Mouse (Mus musculus) spleen, postnatal 36 days (tissue): ENCODE measurements around the gene Dkc1.

Experiments used
- DNase-seq, 2 experiments: peaks; one replicate each; pipeline ENCODE4 v3.0.0; 2022; ENCODE audit warnings: low spot score in 2 of 2, mixed read lengths in 1 of 2

Gene Dkc1

GRCm38 (mm10) chrX:75095369-75096162, at the start of gene Dkc1:
Gene Dkc1 (plus strand): TSS chrX:75095854.
- peak; percentile 95 to 96 for DNase-seq

GRCm38 (mm10) chrX:75045931-75046330, 49.7 kb upstream of the Dkc1 start:
- DNase-seq: no peak

GRCm38 (mm10) chrX:75046921-75047635, 48.6 kb upstream of the Dkc1 start:
- DNase-seq: no peak

- DNase-seq: no peak
Observed at GRCm38 (mm10) chrX:75056120-75056775, 39.4 kb upstream of the Dkc1 start.

GRCm38 (mm10) chrX:75082351-75082750, 13.3 kb upstream of the Dkc1 start:
- DNase-seq: peak in 1 of 2 experiments; percentile 31

GRCm38 (mm10) chrX:75083982-75084773, 11.5 kb upstream of the Dkc1 start:
- DNase-seq: no peak

- peak; percentile 75 to 79 for DNase-seq
Observed at GRCm38 (mm10) chrX:75084774-75085508, 10.7 kb upstream of the Dkc1 start, which contains the start of gene Gab3. Gene Gab3 (minus strand): TSS chrX:75085458.

- DNase-seq: peak in 1 of 2 experiments; percentile 11
Observed at GRCm38 (mm10) chrX:75085654-75086053, 10.0 kb upstream of the Dkc1 start.

GRCm38 (mm10) chrX:75096163-75096770, 613 bp downstream of the Dkc1 start:
- no peak for DNase-seq

GRCm38 (mm10) chrX:75098799-75099198, 3.1 kb downstream of the Dkc1 start:
- DNase-seq: no peak

GRCm38 (mm10) chrX:75102293-75102692, 6.6 kb downstream of the Dkc1 start:
- no peak for DNase-seq

- no peak for DNase-seq
Observed at GRCm38 (mm10) chrX:75115550-75115949, 19.9 kb downstream of the Dkc1 start.

- DNase-seq: no peak
Observed at GRCm38 (mm10) chrX:75125606-75126005, 30.0 kb downstream of the Dkc1 start.

GRCm38 (mm10) chrX:75126893-75127292, 31.2 kb downstream of the Dkc1 start:
- DNase-seq: no peak

GRCm38 (mm10) chrX:75128333-75128980, 32.8 kb downstream of the Dkc1 start:
- DNase-seq: peak; percentile 12 to 32

- peak in 1 of 2 experiments; percentile 6 for DNase-seq
Observed at GRCm38 (mm10) chrX:75129474-75129873, 33.8 kb downstream of the Dkc1 start.

- peak; percentile 83 to 84 for DNase-seq
Observed at GRCm38 (mm10) chrX:75130467-75131160, 35.0 kb downstream of the Dkc1 start, which contains the start of gene Mpp1. Gene Mpp1 (minus strand): TSS chrX:75131016.

- no peak for DNase-seq
Observed at GRCm38 (mm10) chrX:75136938-75137337, 41.3 kb downstream of the Dkc1 start.

- DNase-seq: no peak
Observed at GRCm38 (mm10) chrX:75137729-75138128, 42.1 kb downstream of the Dkc1 start.
